Mouse (Mus musculus): ENCODE measurements at regions not wholly inside any gene's neighbourhood (a gene's known extent, or its start where the extent isn't known, plus 50 kb on each side); places are given as distances from the start of the nearest gene placed in this dataset.
"Not testable (repeated sequence)": the region's sequence is repeated elsewhere in the genome, so short reads cannot be mapped to it uniquely, and the experiment has no call there.

GRCm38 (mm10) chr6:62889194-62889593 is 366.5 kb upstream of the Grid2 start:
- no peak for DNase-seq

DNA sequence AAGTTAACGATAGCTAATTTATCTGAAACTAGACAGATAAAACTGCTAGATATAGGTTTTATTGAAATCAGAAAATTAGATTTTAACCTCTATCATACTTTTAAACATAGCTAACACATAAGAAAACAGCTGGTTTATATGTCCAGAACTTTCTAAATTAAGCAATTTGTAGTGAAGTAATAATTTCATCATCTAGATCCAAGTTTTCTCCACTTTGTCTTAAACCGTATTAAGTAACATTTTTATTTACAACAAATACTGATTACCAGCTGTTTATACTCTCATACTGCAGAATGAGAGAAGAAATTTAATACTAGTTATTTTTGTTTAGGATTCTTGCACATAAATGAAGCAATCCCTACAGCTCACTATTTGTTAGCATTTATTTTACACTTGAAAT is 342.9 kb upstream of the Grid2 start:
- DNase-seq, result no peak

DNA sequence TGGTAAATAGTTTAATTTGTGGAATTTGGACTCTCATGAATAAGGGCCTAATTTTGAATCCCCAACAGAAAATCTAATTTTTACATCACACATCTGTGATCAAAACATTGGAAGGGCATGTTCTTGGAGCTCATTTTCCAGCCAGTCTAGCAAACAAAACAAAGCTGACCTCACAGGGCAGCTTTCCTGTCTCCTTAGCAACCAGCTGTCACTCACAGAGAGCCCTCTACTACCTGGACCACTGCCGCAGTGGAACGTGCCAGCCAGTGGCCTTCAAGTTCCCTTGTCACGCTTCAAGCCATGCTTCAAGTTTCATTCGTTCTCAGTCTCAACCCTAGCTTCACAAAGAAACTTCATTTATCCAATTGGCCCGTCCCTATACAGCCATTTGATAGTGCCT is 338.6 kb upstream of the Grid2 start:
- not testable (repeated sequence) for DNase-seq

DNA sequence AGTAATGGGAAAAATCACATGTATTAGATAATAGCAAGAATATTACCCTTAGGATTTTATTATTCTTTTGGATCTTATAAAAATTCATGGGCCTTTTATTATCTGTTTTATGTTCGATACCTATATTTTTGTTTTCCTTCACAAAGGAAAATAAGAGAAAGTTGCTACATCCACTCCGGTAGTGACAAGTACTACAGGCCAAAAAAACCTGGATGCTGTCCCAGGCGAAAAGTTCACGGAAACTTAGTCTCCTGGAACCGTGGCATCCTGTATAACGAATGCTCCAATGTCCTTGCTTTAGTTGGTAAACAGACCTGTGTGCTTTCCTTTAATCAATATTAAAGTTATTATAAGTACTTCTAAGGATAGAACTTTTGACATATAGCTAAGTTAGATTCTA is 337.7 kb upstream of the Grid2 start:
- no peak for DNase-seq

- DNase-seq, result peak; percentile 16 to 19
Observed at GRCm38 (mm10) chr6:62919092-62919491, 336.6 kb upstream of the Grid2 start.
